Mouse (Mus musculus) liver, embryonic 14.5 days (tissue): ENCODE data around the gene 1700028P14Rik.

Source experiments
- CTCF ChIP-seq: IDR thresholded peaks from 2 replicates; pipeline ENCODE4 v1.5.1; 2016; ENCODE audit warnings: antibody characterized with exemption, low read depth, control low read depth
- EP300 ChIP-seq: IDR thresholded peaks from 2 replicates; pipeline ENCODE4 v1.6.1; 2016; ENCODE audit warnings: antibody characterized with exemption, low read depth

- TF ChIP-seq EP300 (no peak), CTCF (no peak)
Observed at GRCm38 (mm10) chr19:23614268-23614667, 38.3 kb downstream of the 1700028P14Rik start.
